Mouse (Mus musculus): ENCODE results near the gene Krt33b. TPM values are rescaled to one million over a fixed set of nuclear protein-coding genes. Genes with fewer than 3 reads are reported as not detected.

Gene Krt33b
- polyA plus RNA-seq, 1 experiment from 2014 or later, result not detected

GRCm38 (mm10) chr11:100019466-100019865, 10.2 kb downstream of the Krt33b start:
- no peak overlapping the region for H3K9ac ChIP-seq
- WGBS, result 91% methylated on average over 1 of the region's 1 CpGs
- H3K9me3 ChIP-seq, result no peaks in the 10 kb centered on the region
- H3K27me3 ChIP-seq (replicated peaks), result no peaks in the 10 kb centered on the region
- H3K36me3 ChIP-seq, result no peaks in the 10 kb centered on the region
- no peak for ATAC-seq (ENCODE audit: low FRiP score, low read depth)
- no peak overlapping the region for H3K4me3 ChIP-seq
- no peak overlapping the region for H3K27ac ChIP-seq
- H3K4me2 ChIP-seq (replicated peaks), result no peak overlapping the region
- H3K4me1 ChIP-seq, result no peaks in the 10 kb centered on the region

DNA sequence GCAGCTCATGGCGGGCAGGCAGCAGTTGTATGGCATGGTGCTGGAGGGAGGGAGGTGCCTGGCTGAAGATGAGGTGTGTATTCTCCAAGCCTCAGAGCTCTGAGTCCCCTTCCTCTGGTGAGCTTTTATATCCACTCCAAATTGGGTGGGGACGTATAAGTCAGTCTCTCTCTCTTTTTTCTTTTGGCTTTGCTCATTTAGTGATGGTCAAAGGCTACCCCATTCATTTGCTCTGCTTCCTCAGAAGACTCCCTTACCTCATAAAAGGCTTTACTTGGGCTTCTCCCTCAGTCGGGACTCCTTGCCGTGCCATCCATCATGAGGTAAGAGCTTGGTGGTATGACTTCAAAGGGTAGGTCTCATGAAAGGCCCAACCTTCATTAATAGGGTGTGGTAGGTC, 13.6 kb downstream of the Krt33b start, which contains the start of gene Krt33a:
TSS of gene Krt33a (minus strand) at position 101 of the 400 bp plus-strand sequence.
- Histone ChIP-seq H3K4me1 (no peaks in the 10 kb centered on the region), H3K4me3 (no peak within 1 kb of the TSS), H3K27ac (no peak within 1 kb of the TSS), H3K9ac (no peak within 1 kb of the TSS), H3K36me3 (no peaks in the 10 kb centered on the region), H3K9me3 (no peaks in the 10 kb centered on the region), H3K27me3 (replicated peaks) (no peaks in the 10 kb centered on the region), H3K4me2 (replicated peaks) (no peak within 1 kb of the TSS)
- 68% methylated on average over 4 of the region's 4 CpGs for WGBS
- ATAC-seq (ENCODE audit: low FRiP score, low read depth), result no peak

- Histone ChIP-seq H3K9me3 (no peaks in the 10 kb centered on the region), H3K27me3 (replicated peaks) (no peaks in the 10 kb centered on the region), H3K27ac (no peak overlapping the region), H3K4me2 (replicated peaks) (no peak overlapping the region), H3K9ac (no peak overlapping the region), H3K4me3 (no peak overlapping the region), H3K36me3 (no peaks in the 10 kb centered on the region), H3K4me1 (no peaks in the 10 kb centered on the region)
- 85% methylated on average over 4 of the region's 4 CpGs for WGBS
- no peak for ATAC-seq (ENCODE audit: low FRiP score, low read depth)
These were observed 15.9 kb downstream of the Krt33b start for GRCm38 (mm10) chr11:100013691-100014171.

DNA sequence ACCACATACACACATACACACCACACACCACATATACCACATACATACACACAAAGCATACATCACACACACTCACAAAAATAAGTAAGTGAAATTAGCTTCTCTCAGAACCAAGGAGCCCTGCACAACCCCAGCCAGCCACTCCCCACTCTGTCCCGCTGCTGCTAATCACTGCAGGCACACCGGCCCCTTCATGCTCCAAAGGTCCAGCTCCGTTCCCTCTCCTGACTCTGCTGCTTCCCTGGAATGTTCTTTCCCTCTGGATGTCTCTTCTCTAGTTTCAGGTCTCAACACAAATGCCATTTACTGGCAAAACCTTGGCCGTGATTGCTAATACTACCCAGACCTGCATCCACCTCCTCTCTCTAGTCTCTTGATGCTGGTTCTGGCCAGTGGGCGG, 19.0 kb downstream of the Krt33b start:
- Histone ChIP-seq H3K9ac (no peak overlapping the region), H3K9me3 (no peaks in the 10 kb centered on the region), H3K27me3 (replicated peaks) (no peaks in the 10 kb centered on the region), H3K4me2 (replicated peaks) (no peak overlapping the region), H3K27ac (no peak overlapping the region), H3K4me1 (no peaks in the 10 kb centered on the region), H3K36me3 (no peaks in the 10 kb centered on the region), H3K4me3 (no peak overlapping the region)
- 88% methylated on average over 5 of the region's 5 CpGs for WGBS
- ATAC-seq (ENCODE audit: low FRiP score, low read depth), result no peak

- no peaks in the 10 kb centered on the region for H3K27me3 ChIP-seq (replicated peaks)
- H3K9ac ChIP-seq, result no peak overlapping the region
- H3K4me1 ChIP-seq, result no peaks in the 10 kb centered on the region
- no peaks in the 10 kb centered on the region for H3K9me3 ChIP-seq
- 80% methylated on average over 5 of the region's 5 CpGs for WGBS
- H3K4me3 ChIP-seq, result no peak overlapping the region
- no peak for ATAC-seq (ENCODE audit: low FRiP score, low read depth)
- no peak overlapping the region for H3K4me2 ChIP-seq (replicated peaks)
- H3K36me3 ChIP-seq, result no peaks in the 10 kb centered on the region
- no peak overlapping the region for H3K27ac ChIP-seq
These were observed 21.3 kb downstream of the Krt33b start for GRCm38 (mm10) chr11:100008336-100008735.

- Histone ChIP-seq H3K9ac (no peak overlapping the region), H3K9me3 (no peaks in the 10 kb centered on the region), H3K27ac (no peak overlapping the region), H3K4me2 (replicated peaks) (no peak overlapping the region), H3K4me3 (no peak overlapping the region), H3K36me3 (no peaks in the 10 kb centered on the region), H3K27me3 (replicated peaks) (no peaks in the 10 kb centered on the region), H3K4me1 (no peaks in the 10 kb centered on the region)
- no peak for ATAC-seq (ENCODE audit: low FRiP score, low read depth)
- WGBS, result 52% methylated on average over 3 of the region's 3 CpGs
These were observed 23.0 kb downstream of the Krt33b start for GRCm38 (mm10) chr11:100006624-100007023.

DNA sequence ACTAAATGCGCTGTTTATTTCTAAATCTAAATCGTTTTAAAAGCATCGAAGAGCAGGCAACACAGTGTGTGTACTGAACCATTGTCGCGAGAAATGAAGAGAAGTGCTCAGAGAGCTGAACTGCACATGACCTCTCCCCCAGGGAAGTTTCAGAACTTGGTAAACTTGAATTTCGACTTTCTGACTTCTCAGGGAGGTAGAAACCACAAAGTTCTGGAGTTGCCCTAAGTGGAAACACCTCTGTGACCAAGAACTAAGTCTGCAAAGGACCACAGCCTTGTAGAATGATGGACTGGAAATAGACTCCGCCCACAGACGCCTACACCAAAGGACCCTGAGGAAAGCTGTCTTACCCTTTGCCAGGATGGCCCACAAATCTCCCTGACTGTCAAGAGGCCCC, 23.8 kb downstream of the Krt33b start:
- no peaks in the 10 kb centered on the region for H3K9me3 ChIP-seq
- no peak for ATAC-seq (ENCODE audit: low FRiP score, low read depth)
- WGBS, result 85% methylated on average over 8 of the region's 8 CpGs
- no peak overlapping the region for H3K27ac ChIP-seq
- no peak overlapping the region for H3K4me3 ChIP-seq
- H3K9ac ChIP-seq, result no peak overlapping the region
- no peaks in the 10 kb centered on the region for H3K4me1 ChIP-seq
- no peak overlapping the region for H3K4me2 ChIP-seq (replicated peaks)
- no peaks in the 10 kb centered on the region for H3K27me3 ChIP-seq (replicated peaks)
- no peaks in the 10 kb centered on the region for H3K36me3 ChIP-seq

GRCm38 (mm10) chr11:100004846-100005245, 24.8 kb downstream of the Krt33b start:
- Histone ChIP-seq H3K9ac (no peak overlapping the region), H3K4me1 (no peaks in the 10 kb centered on the region), H3K27ac (no peak overlapping the region), H3K36me3 (no peaks in the 10 kb centered on the region), H3K27me3 (replicated peaks) (no peaks in the 10 kb centered on the region), H3K4me2 (replicated peaks) (no peak overlapping the region), H3K9me3 (no peaks in the 10 kb centered on the region), H3K4me3 (no peak overlapping the region)
- ATAC-seq (ENCODE audit: low FRiP score, low read depth), result no peak
- WGBS, result 29% methylated on average over 6 of the region's 6 CpGs

GRCm38 (mm10) chr11:99999091-99999490, 30.6 kb downstream of the Krt33b start:
- H3K27me3 ChIP-seq (replicated peaks), result 0 out of 2 replicates have a peak, but pooled peaks cover 2% of the 10 kb centered on the region
- WGBS, result 92% methylated on average over 7 of the region's 7 CpGs
- H3K4me1 ChIP-seq, result no peaks in the 10 kb centered on the region
- H3K36me3 ChIP-seq, result no peaks in the 10 kb centered on the region
- H3K9ac ChIP-seq, result no peak overlapping the region
- H3K27ac ChIP-seq, result no peak overlapping the region
- no peak overlapping the region for H3K4me2 ChIP-seq (replicated peaks)
- ATAC-seq (ENCODE audit: low FRiP score, low read depth), result no peak
- no peak overlapping the region for H3K4me3 ChIP-seq
- no peaks in the 10 kb centered on the region for H3K9me3 ChIP-seq

- Histone ChIP-seq H3K9ac (no peak overlapping the region), H3K27me3 (replicated peaks) (peaks cover 9% of the 10 kb centered on the region; the same call in 1 of the 2 replicates), H3K4me1 (0 out of 2 replicates have a peak, but pooled peaks cover 4% of the 10 kb centered on the region), H3K27ac (no peak overlapping the region), H3K4me2 (replicated peaks) (no peak overlapping the region), H3K36me3 (no peaks in the 10 kb centered on the region), H3K4me3 (no peak overlapping the region), H3K9me3 (no peaks in the 10 kb centered on the region)
- ATAC-seq (ENCODE audit: low FRiP score, low read depth), result no peak
- WGBS, result 54% methylated on average over 4 of the region's 4 CpGs
These were observed 35.3 kb downstream of the Krt33b start for GRCm38 (mm10) chr11:99994384-99994661.

DNA sequence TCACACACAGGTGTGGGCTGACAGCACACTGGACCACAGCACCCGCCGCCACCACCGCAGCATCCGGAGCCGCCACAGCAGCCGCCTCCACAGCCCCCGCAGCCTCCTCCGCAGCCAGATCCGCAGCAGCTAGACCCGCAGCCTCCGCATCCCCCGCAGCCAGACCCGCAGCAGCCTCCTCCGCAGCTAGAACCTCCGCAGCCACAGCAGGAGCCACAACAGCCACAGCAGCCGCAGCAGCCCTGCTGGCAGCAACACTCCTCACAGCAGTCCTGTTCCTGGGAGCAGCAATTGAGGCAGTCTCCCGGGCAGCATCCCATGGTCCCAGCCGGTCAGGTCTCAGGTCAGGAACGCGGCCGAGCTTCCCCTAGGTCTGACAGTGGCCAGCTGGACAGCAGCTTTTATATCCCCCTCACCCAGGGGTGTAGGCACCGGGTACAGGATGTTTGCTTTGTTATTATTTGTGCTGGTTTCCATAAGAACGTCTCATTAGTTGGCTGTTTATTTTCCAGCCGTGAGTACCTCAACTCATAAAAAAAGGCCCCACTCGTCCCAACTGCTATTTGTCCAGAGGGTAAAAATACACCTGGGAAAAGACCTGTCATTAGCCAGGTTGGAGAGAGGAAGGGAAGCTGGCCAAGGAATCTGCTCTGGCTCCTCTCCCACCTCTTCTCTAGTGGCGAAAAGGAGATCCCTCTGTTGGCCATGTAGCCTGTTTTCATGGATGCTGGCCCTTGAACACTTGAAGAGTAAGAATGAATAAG, 35.9 kb downstream of the Krt33b start, which contains the start of gene Krtap17-1:
TSS of gene Krtap17-1 (minus strand) at position 375 of the 764 bp plus-strand sequence.
- 24% methylated on average over 26 of the region's 26 CpGs for WGBS
- H3K9me3 ChIP-seq, result no peaks in the 10 kb centered on the region
- 0 out of 2 replicates have a peak, but pooled peaks cover 4% of the 10 kb centered on the region for H3K4me1 ChIP-seq
- no peak for ATAC-seq (ENCODE audit: low FRiP score, low read depth)
- no peak within 1 kb of the TSS for H3K4me3 ChIP-seq
- no peaks in the 10 kb centered on the region for H3K36me3 ChIP-seq
- H3K4me2 ChIP-seq (replicated peaks), result peak within 1 kb of the TSS; percentile 49
- peak within 1 kb of the TSS; percentile 40; the same call in 1 of the 2 replicates for H3K9ac ChIP-seq
- peaks cover 9% of the 10 kb centered on the region; the same call in 1 of the 2 replicates for H3K27me3 ChIP-seq (replicated peaks)
- H3K27ac ChIP-seq, result no peak within 1 kb of the TSS

GRCm38 (mm10) chr11:99990571-99990970, 39.1 kb downstream of the Krt33b start:
- WGBS, result 69% methylated on average over 3 of the region's 3 CpGs
- H3K4me2 ChIP-seq (replicated peaks), result no peak overlapping the region
- no peaks in the 10 kb centered on the region for H3K9me3 ChIP-seq
- H3K27ac ChIP-seq, result no peak overlapping the region
- H3K4me1 ChIP-seq, result 0 out of 2 replicates have a peak, but pooled peaks cover 4% of the 10 kb centered on the region
- no peak overlapping the region for H3K4me3 ChIP-seq
- no peak for ATAC-seq (ENCODE audit: low FRiP score, low read depth)
- no peaks in the 10 kb centered on the region for H3K36me3 ChIP-seq
- peaks cover 9% of the 10 kb centered on the region; the same call in 1 of the 2 replicates for H3K27me3 ChIP-seq (replicated peaks)
- H3K9ac ChIP-seq, result no peak overlapping the region

All from neural tube, embryonic 12.5 days (tissue).